Mouse (Mus musculus): ENCODE results near the gene Camta1.

GRCm38 (mm10) chr4:151376234-151376633 lies 485.4 kb downstream of the Camta1 start:
- TF ChIP-seq POLR2A (IDR thresholded peaks at IDR 0.05; ENCODE audit: extremely low read depth, insufficient read depth, low read length) (no peak), CTCF (IDR thresholded peaks at IDR 0.05; ENCODE audit: low read depth, low read length) (no peak)

All from liver, adult 2 months (tissue).